Comparison of ENCODE assay signal across 37 mouse cellular contexts in the genomic region with DNA sequence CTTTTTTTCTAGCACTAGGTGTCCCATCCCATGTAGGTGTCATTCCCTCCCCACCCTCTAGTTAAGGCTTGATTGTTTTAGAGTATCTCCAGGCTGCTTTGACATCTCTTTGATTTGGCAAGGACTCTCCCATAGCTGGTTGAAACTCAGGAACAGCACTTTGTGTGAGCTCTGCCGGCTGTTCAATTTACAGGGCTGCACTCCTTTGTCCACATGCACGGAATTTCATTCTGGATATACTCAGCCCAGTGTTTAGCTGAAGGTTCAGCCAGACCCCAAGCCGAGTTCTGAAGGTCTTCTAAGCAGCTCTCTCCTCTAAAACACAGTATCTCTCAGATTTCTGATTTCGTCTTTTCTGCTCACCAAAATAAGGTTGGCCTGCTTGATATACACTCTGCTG. TPM values are rescaled to one million over a fixed set of nuclear protein-coding genes. Genes with fewer than 3 reads are reported as not detected.
DNase-seq lines count a peak whose midpoint lies in the region; ATAC-seq and TF ChIP-seq lines count a peak whose summit lies in the region.
"Had no signal": no experiment of that assay in that cellular context is flagged by ENCODE, and none has a peak within 500 bp of the region (broad histone marks: within the 10 kb centered on the region; RNA-seq: fewer than 3 reads in every experiment).

No protein-coding gene starts in this region.

- no peak overlapping the region for H3K4me2 ChIP-seq in heart, embryonic 15.5 days
- no peak overlapping the region for H3K4me2 ChIP-seq in midbrain, embryonic 12.5 days (replicated peaks)
- H3K4me2 ChIP-seq in midbrain, postnatal 0 days (ENCODE audit: low read depth, low read length, poor library complexity, severe bottlenecking), result no peak overlapping the region
- H3K4me2 ChIP-seq in midbrain, embryonic 15.5 days, result no peak overlapping the region
- H3K4me2 ChIP-seq in stomach, postnatal 0 days (replicated peaks; ENCODE audit: low read depth), result no peak overlapping the region
- H3K4me2 ChIP-seq: embryonic facial prominence, embryonic 13.5 days; kidney, embryonic 15.5 days; limb, embryonic 13.5 days; liver, embryonic 11.5 days; lung, embryonic 15.5 days had no signal

- H3K36me3 ChIP-seq in heart, embryonic 15.5 days, result peaks cover 35% of the 10 kb centered on the region
- H3K36me3 ChIP-seq in midbrain, embryonic 12.5 days, result peaks cover 41% of the 10 kb centered on the region
- H3K36me3 ChIP-seq in midbrain, postnatal 0 days (ENCODE audit: insufficient read depth, low read length), result peaks cover 26% of the 10 kb centered on the region; the same call in 1 of the 2 replicates
- H3K36me3 ChIP-seq in midbrain, embryonic 15.5 days (replicated peaks), result peaks cover 18% of the 10 kb centered on the region
- peaks cover 4% of the 10 kb centered on the region for H3K36me3 ChIP-seq in stomach, postnatal 0 days (ENCODE audit: control insufficient read depth, insufficient read depth, low read length)

- no peak for TF ChIP-seq EP300 in stomach, postnatal 0 days (optimal IDR thresholded peaks at IDR 0.05)

- DNase-seq in heart, adult 11 months, result no peak
- DNase-seq in midbrain, postnatal 0 days (ENCODE audit: low spot score), result no peak
- DNase-seq in stomach, postnatal 0 days (ENCODE audit: low spot score), result no peak
- no peak for DNase-seq in right cerebral cortex, adult 2 months (ENCODE audit: low spot score in 2 of 2)
- DNase-seq: adrenal gland, postnatal 14 days; cerebellum, adult 11-12 months; cerebellum, adult 9-11 months; forebrain, postnatal 0 days; heart, postnatal 10 days; kidney, adult 18-20 months; kidney, postnatal 25 days; right cerebral cortex, postnatal 14 days; thymus, adult 2 months; thymus, postnatal 36 days had no signal

- 0 out of 2 replicates have a peak, but pooled peaks cover 7% of the 10 kb centered on the region for H3K4me1 ChIP-seq in heart, embryonic 15.5 days (replicated peaks)
- H3K4me1 ChIP-seq in midbrain, embryonic 12.5 days, result 0 out of 2 replicates have a peak, but pooled peaks cover 3% of the 10 kb centered on the region
- no peaks in the 10 kb centered on the region for H3K4me1 ChIP-seq in midbrain, postnatal 0 days (ENCODE audit: insufficient read depth, low read length)
- no peaks in the 10 kb centered on the region; the same call in 1 of the 2 replicates for H3K4me1 ChIP-seq in midbrain, embryonic 15.5 days
- no peaks in the 10 kb centered on the region for H3K4me1 ChIP-seq in stomach, postnatal 0 days (replicated peaks; ENCODE audit: control insufficient read depth, insufficient read depth)
- H3K4me1 ChIP-seq: embryonic facial prominence, embryonic 13.5 days; kidney, embryonic 15.5 days; limb, embryonic 13.5 days; lung, embryonic 15.5 days had no signal

- H3K9ac ChIP-seq in heart, embryonic 15.5 days, result no peak overlapping the region
- no peak overlapping the region for H3K9ac ChIP-seq in midbrain, embryonic 12.5 days (replicated peaks)
- no peak overlapping the region for H3K9ac ChIP-seq in midbrain, postnatal 0 days (replicated peaks; ENCODE audit: low read length, poor library complexity, severe bottlenecking)
- H3K9ac ChIP-seq in midbrain, embryonic 15.5 days, result no peak overlapping the region
- H3K9ac ChIP-seq in stomach, postnatal 0 days (ENCODE audit: low read length), result no peak overlapping the region
- H3K9ac ChIP-seq: embryonic facial prominence, embryonic 13.5 days; forebrain, postnatal 0 days; kidney, embryonic 15.5 days; limb, embryonic 13.5 days; lung, embryonic 15.5 days had no signal

- TF ChIP-seq CTCF in midbrain, postnatal 0 days (IDR thresholded peaks at IDR 0.05), result no peak
- no peak for TF ChIP-seq CTCF in stomach, postnatal 0 days (IDR thresholded peaks at IDR 0.05; ENCODE audit: low read depth)

- H3K27ac ChIP-seq in heart, embryonic 15.5 days, result 0 out of 2 replicates have a peak overlapping the region, but pooled peaks have one; percentile 18
- H3K27ac ChIP-seq in midbrain, embryonic 12.5 days (replicated peaks), result 0 out of 2 replicates have a peak overlapping the region, but pooled peaks have one; percentile 40
- H3K27ac ChIP-seq in midbrain, postnatal 0 days (ENCODE audit: low read depth, low read length), result no peak overlapping the region
- peak overlapping the region; percentile 32; the same call in 1 of the 2 replicates for H3K27ac ChIP-seq in midbrain, embryonic 15.5 days
- peak overlapping the region; percentile 3; the same call in 1 of the 2 replicates for H3K27ac ChIP-seq in stomach, postnatal 0 days (replicated peaks)
- H3K27ac ChIP-seq: embryonic facial prominence, embryonic 13.5 days; forebrain, embryonic 10.5 days; kidney, embryonic 15.5 days; limb, embryonic 13.5 days; lung, embryonic 15.5 days had no signal

- H3K27me3 ChIP-seq in heart, embryonic 15.5 days, result no peaks in the 10 kb centered on the region
- H3K27me3 ChIP-seq in midbrain, embryonic 12.5 days, result no peaks in the 10 kb centered on the region
- no peaks in the 10 kb centered on the region for H3K27me3 ChIP-seq in midbrain, postnatal 0 days (ENCODE audit: insufficient read depth, low read length)
- H3K27me3 ChIP-seq in midbrain, embryonic 15.5 days (replicated peaks), result no peaks in the 10 kb centered on the region
- H3K27me3 ChIP-seq in stomach, postnatal 0 days (ENCODE audit: control insufficient read depth, insufficient read depth, low read length), result no peaks in the 10 kb centered on the region
- H3K27me3 ChIP-seq: embryonic facial prominence, embryonic 13.5 days; kidney, embryonic 15.5 days; limb, embryonic 13.5 days; lung, embryonic 15.5 days had no signal

- no peak overlapping the region for H3K4me3 ChIP-seq in heart, embryonic 15.5 days
- no peak overlapping the region for H3K4me3 ChIP-seq in midbrain, embryonic 12.5 days
- H3K4me3 ChIP-seq in midbrain, postnatal 0 days (ENCODE audit: low read depth, low read length), result no peak overlapping the region
- H3K4me3 ChIP-seq in midbrain, embryonic 15.5 days, result no peak overlapping the region
- no peak overlapping the region for H3K4me3 ChIP-seq in stomach, postnatal 0 days (ENCODE audit: low read depth, low read length)
- H3K4me3 ChIP-seq: embryonic facial prominence, embryonic 13.5 days; forebrain, embryonic 10.5 days; kidney, embryonic 15.5 days; limb, embryonic 13.5 days; lung, embryonic 15.5 days had no signal

- 55% methylated on average over 4 of the region's 4 CpGs for WGBS in heart, embryonic 15.5 days
- WGBS in midbrain, embryonic 12.5 days, result 56% methylated on average over 4 of the region's 4 CpGs
- WGBS in midbrain, postnatal 0 days, result 49% methylated on average over 4 of the region's 4 CpGs
- WGBS in midbrain, embryonic 15.5 days, result 50% methylated on average over 4 of the region's 4 CpGs
- 47% methylated on average over 4 of the region's 4 CpGs for WGBS in stomach, postnatal 0 days

- ATAC-seq in heart, embryonic 15.5 days (replicated peaks; ENCODE audit: insufficient number of reproducible peaks, insufficient read depth, low FRiP score, low read depth), result no peak
- no peak for ATAC-seq in midbrain, embryonic 12.5 days (ENCODE audit: low FRiP score, low read depth)
- no peak for ATAC-seq in midbrain, postnatal 0 days (ENCODE audit: low FRiP score)
- no peak for ATAC-seq in midbrain, embryonic 15.5 days (replicated peaks)
- ATAC-seq in stomach, postnatal 0 days (ENCODE audit: low FRiP score, low TSS enrichment), result no peak
- ATAC-seq: CD4-positive, CD25-positive, alpha-beta regulatory T cell, adult 4 months had no signal

- no peaks in the 10 kb centered on the region for H3K9me3 ChIP-seq in heart, embryonic 15.5 days (replicated peaks)
- no peaks in the 10 kb centered on the region for H3K9me3 ChIP-seq in midbrain, embryonic 12.5 days
- no peaks in the 10 kb centered on the region for H3K9me3 ChIP-seq in midbrain, postnatal 0 days (ENCODE audit: low read length)
- no peaks in the 10 kb centered on the region for H3K9me3 ChIP-seq in midbrain, embryonic 15.5 days
- no peaks in the 10 kb centered on the region for H3K9me3 ChIP-seq in stomach, postnatal 0 days (ENCODE audit: control insufficient read depth, low read length)
- H3K9me3 ChIP-seq: embryonic facial prominence, embryonic 13.5 days; forebrain, embryonic 10.5 days; kidney, embryonic 15.5 days; limb, embryonic 13.5 days; lung, embryonic 15.5 days had no signal

RNA-seq across cellular contexts. Expression of gene Gm10135, which starts 2.1 kb away (rescaled TPM):
- polyA plus RNA-seq in heart, embryonic 15.5 days (2015; fragmentation: Nextera tagmentation; extraction: Ambion mirVana), result not detected in 2 replicates
- polyA plus RNA-seq in midbrain, embryonic 12.5 days (2016; fragmentation: Nextera tagmentation; extraction: Ambion mirVana), result not detected in 2 replicates
- not detected in 2 replicates for total RNA-seq in midbrain, postnatal 0 days (2014; rRNA removed)
- polyA plus RNA-seq in midbrain, postnatal 0 days (2015; fragmentation: Nextera tagmentation; extraction: Ambion mirVana), result not detected in 2 replicates
- not detected in 2 replicates for polyA plus RNA-seq in midbrain, embryonic 15.5 days (2015; fragmentation: Nextera tagmentation; extraction: Ambion mirVana)
- not detected in 2 replicates for polyA plus RNA-seq in stomach, postnatal 0 days (2015; fragmentation: Nextera tagmentation; extraction: Ambion mirVana)
- total RNA-seq: adrenal gland, postnatal 14 days; common myeloid progenitor, adult 5-6 weeks; forebrain, postnatal 0 days; gastrocnemius, adult 8-10 months; gastrocnemius, postnatal 4 days; heart, postnatal 10 days; layer of hippocampus, adult 8-10 months; layer of hippocampus, postnatal 25 days; left cerebral cortex, adult 8-10 months; left cerebral cortex, postnatal 36 days; monocyte, adult 5-6 weeks had no signal
- polyA plus RNA-seq: CD4-positive, CD25-positive, alpha-beta regulatory T cell, adult 4 months; embryonic facial prominence, embryonic 13.5 days; forebrain, embryonic 10.5 days; forebrain, postnatal 0 days; hindbrain, embryonic 11.5 days; hindbrain, embryonic 16.5 days; kidney, embryonic 15.5 days; limb, embryonic 13.5 days; liver, embryonic 11.5 days; liver, embryonic 16.5 days; lung, embryonic 15.5 days; small intestine, adult 2 months; thymus, adult 2 months had no signal

RNA-seq across cellular contexts. Expression of gene Slc10a4, which starts 34.2 kb away (rescaled TPM):
- 0.71 and 2.6 TPM in 2 replicates for polyA plus RNA-seq in heart, embryonic 15.5 days (2015; fragmentation: Nextera tagmentation; extraction: Ambion mirVana)
- polyA plus RNA-seq in midbrain, embryonic 12.5 days (2016; fragmentation: Nextera tagmentation; extraction: Ambion mirVana), result 15.0 and 16.4 TPM in 2 replicates
- total RNA-seq in midbrain, postnatal 0 days (2014; rRNA removed), result 17.0 and 19.9 TPM in 2 replicates
- 24.4 and 32.6 TPM in 2 replicates for polyA plus RNA-seq in midbrain, postnatal 0 days (2015; fragmentation: Nextera tagmentation; extraction: Ambion mirVana)
- 25.1 and 28.6 TPM in 2 replicates for polyA plus RNA-seq in midbrain, embryonic 15.5 days (2015; fragmentation: Nextera tagmentation; extraction: Ambion mirVana)
- 3.9 and 4.1 TPM in 2 replicates for polyA plus RNA-seq in stomach, postnatal 0 days (2015; fragmentation: Nextera tagmentation; extraction: Ambion mirVana)
- total RNA-seq: common myeloid progenitor, adult 5-6 weeks; gastrocnemius, adult 8-10 months; gastrocnemius, postnatal 4 days; heart, postnatal 10 days; megakaryocyte, adult 5-6 weeks; monocyte, adult 5-6 weeks had no signal
- polyA plus RNA-seq: CD4-positive, CD25-positive, alpha-beta regulatory T cell, adult 4 months had no signal

RNA-seq across cellular contexts. Expression of gene Slain2, which starts 58.3 kb away (rescaled TPM):
- polyA plus RNA-seq in heart, embryonic 15.5 days (2015; fragmentation: Nextera tagmentation; extraction: Ambion mirVana), result 22.5 and 23.2 TPM in 2 replicates
- polyA plus RNA-seq in midbrain, embryonic 12.5 days (2016; fragmentation: Nextera tagmentation; extraction: Ambion mirVana), result 27.0 and 30.4 TPM in 2 replicates
- 42.2 and 46.2 TPM in 2 replicates for total RNA-seq in midbrain, postnatal 0 days (2014; rRNA removed)
- polyA plus RNA-seq in midbrain, postnatal 0 days (2015; fragmentation: Nextera tagmentation; extraction: Ambion mirVana), result 9.9 and 10.8 TPM in 2 replicates
- 16.8 and 18.1 TPM in 2 replicates for polyA plus RNA-seq in midbrain, embryonic 15.5 days (2015; fragmentation: Nextera tagmentation; extraction: Ambion mirVana)
- polyA plus RNA-seq in stomach, postnatal 0 days (2015; fragmentation: Nextera tagmentation; extraction: Ambion mirVana), result 10.0 and 11.5 TPM in 2 replicates
